Mouse (Mus musculus) olfactory bulb, adult 2 months (tissue): ENCODE results near the gene Kdm2b.

Source experiments
- CTCF ChIP-seq: fragments of 200-500 bp; IDR thresholded peaks from 2 replicates; pipeline ENCODE4 v1.5.1; 2012; ENCODE audit warnings: low read depth, mild to moderate bottlenecking, low read length, moderate library complexity; ENCODE audit not compliant: insufficient read depth
- POLR2A ChIP-seq: fragments of 200-500 bp; IDR thresholded peaks from 2 replicates; pipeline ENCODE4 v1.6.1; 2012; ENCODE audit warnings: mild to moderate bottlenecking, low read depth, low read length, moderate library complexity; ENCODE audit not compliant: insufficient read depth

DNA sequence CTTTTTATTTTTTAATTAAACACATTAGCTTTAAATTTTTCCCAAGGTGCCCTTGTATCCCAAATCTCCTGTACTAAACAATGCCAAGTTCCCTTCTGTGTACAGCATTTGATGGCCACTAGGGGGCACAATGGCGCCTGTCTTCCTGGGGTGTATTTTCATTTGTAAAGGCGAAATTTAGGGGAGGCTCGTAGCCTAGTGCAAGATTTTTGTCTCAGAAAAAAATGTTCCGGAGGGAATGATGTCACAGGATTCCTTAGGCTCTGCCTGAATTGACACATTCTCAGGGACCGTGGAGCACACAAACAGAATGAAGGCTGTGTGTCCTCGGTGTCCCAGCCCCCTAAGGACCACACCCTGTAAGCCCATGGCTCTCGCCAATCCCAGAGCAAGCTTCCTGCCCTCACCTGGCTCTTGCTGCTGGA lies 64.1 kb downstream of the Kdm2b start:
- no peak for TF ChIP-seq CTCF
- no peak for TF ChIP-seq POLR2A
